Mouse (Mus musculus) CH12.LX (cell line): Measurements from ENCODE around the gene Sel1l.
A peak's percentile ranks its signal among the peaks of the same experiment; 100 is the strongest.

Experiments used
- CTCF ChIP-seq, 2 experiments: IDR thresholded peaks in 1 of 2; conservative IDR thresholded peaks in 1 of 2; 2 replicates each; pipeline ENCODE4 v1.5.1; 2011 to 2012; ENCODE audit warnings: low read depth in 2 of 2, low read length in 2 of 2, improper control_type of control experiment in 1 of 2, inconsistent platforms in 1 of 2, mild to moderate bottlenecking in 1 of 2, moderate library complexity in 1 of 2
- E2F4 ChIP-seq: IDR thresholded peaks from 2 replicates; pipeline ENCODE4 v1.6.1; 2011; ENCODE audit warnings: low read depth, low read length, improper control_type of control experiment; ENCODE audit not compliant: insufficient replicate concordance
- HCFC1 ChIP-seq: IDR thresholded peaks from 2 replicates; pipeline ENCODE4 v1.6.1; 2012; ENCODE audit warnings: low read depth, mild to moderate bottlenecking, inconsistent platforms, low read length, improper control_type of control experiment
- MAZ ChIP-seq: IDR thresholded peaks from 2 replicates; pipeline ENCODE4 v1.6.1; 2012; ENCODE audit warnings: low read depth, mild to moderate bottlenecking, inconsistent platforms, low read length, improper control_type of control experiment, moderate library complexity
- MEF2A ChIP-seq: IDR thresholded peaks from 2 replicates; pipeline ENCODE4 v1.6.1; 2014; ENCODE audit warnings: low read depth, mild to moderate bottlenecking, inconsistent platforms, low read length, improper control_type of control experiment, borderline replicate concordance
- POLR2A ChIP-seq: IDR thresholded peaks from 2 replicates; pipeline ENCODE4 v1.6.1; 2011; ENCODE audit warnings: low read depth, mild to moderate bottlenecking, improper control_type of control experiment, low read length
- ZC3H11A ChIP-seq: IDR thresholded peaks from 2 replicates; pipeline ENCODE4 v1.6.1; 2012; ENCODE audit warnings: low read depth, mild to moderate bottlenecking, inconsistent platforms, low read length, improper control_type of control experiment
- ZMIZ1 ChIP-seq: IDR thresholded peaks from 2 replicates; pipeline ENCODE4 v1.6.1; 2012; ENCODE audit warnings: low read depth, mild to moderate bottlenecking, inconsistent platforms, low read length, improper control_type of control experiment
- ZNF384 ChIP-seq: IDR thresholded peaks from 2 replicates; pipeline ENCODE4 v1.6.1; 2012; ENCODE audit warnings: low read depth, low read length, improper control_type of control experiment, inconsistent platforms

DNA sequence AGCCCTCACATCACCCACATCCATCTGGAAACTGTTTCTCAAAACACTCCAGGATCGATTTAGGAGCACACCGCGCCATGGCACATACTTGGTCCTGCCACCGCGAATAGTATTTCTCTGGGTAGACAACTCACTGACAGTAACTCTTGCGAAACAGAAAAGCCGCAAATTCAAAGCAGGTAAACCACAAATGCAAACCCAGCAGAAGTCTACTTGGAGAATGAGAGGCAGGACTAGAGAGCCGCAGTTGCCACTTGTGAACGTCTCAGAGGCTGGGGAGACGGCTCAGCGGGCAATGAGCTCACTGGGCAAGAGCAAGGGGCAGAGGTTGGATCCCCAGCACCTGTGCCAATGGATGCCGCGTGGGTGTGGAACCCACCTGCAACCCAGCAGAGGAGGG lies 83.5 kb downstream of the Sel1l start:
- no peak for TF ChIP-seq HCFC1
- TF ChIP-seq MEF2A: peak; percentile 77
- no peak for TF ChIP-seq POLR2A
- no peak for TF ChIP-seq E2F4
- TF ChIP-seq MAZ: no peak
- TF ChIP-seq ZNF384: no peak; the same call in 1 of the 2 replicates
- TF ChIP-seq ZMIZ1: no peak
- no peak for TF ChIP-seq ZC3H11A
- no peak for TF ChIP-seq CTCF (conservative IDR thresholded peaks at IDR 0.05 in 1 of 2, IDR thresholded peaks at IDR 0.05 in 1 of 2; ENCODE audit: low read depth in 2 of 2, low read length in 2 of 2)
